Mouse (Mus musculus) kidney, embryonic 14.5 days (tissue): ENCODE results near the gene Ubr1. TPM values are rescaled to one million over a fixed set of nuclear protein-coding genes. Genes with fewer than 3 reads are reported as not detected.
A peak's percentile ranks its signal among the peaks of the same experiment; 100 is the strongest.

Source experiments
- ATAC-seq: fragments of 200-750 bp; cut with Nextera tagmentation; 2 replicates; pipeline ENCODE4 v1.8.0; 2017; ENCODE audit warnings: moderate number of reproducible peaks, mild to moderate bottlenecking, moderate TSS enrichment, moderate library complexity; ENCODE audit not compliant: low FRiP score, low TSS enrichment
- H3K27ac ChIP-seq: fragments of 300-500 bp; sonication (generic); 2 replicates; pipeline ENCODE4 v1.5.1; 2014; ENCODE audit warnings: low read depth, mild to moderate bottlenecking, low read length, moderate library complexity, mixed read lengths
- H3K27me3 ChIP-seq: fragments of 300-500 bp; sonication (generic); 2 replicates; pipeline ENCODE4 v1.6.1; 2014; ENCODE audit warnings: mild to moderate bottlenecking, low read length; ENCODE audit not compliant: control insufficient read depth, insufficient read depth
- H3K36me3 ChIP-seq: fragments of 300-500 bp; sonication (generic); 2 replicates; pipeline ENCODE4 v1.6.1; 2014; ENCODE audit warnings: low read length, mixed read lengths; ENCODE audit not compliant: control insufficient read depth, insufficient read depth
- H3K4me1 ChIP-seq: fragments of 300-500 bp; sonication (generic); 2 replicates; pipeline ENCODE4 v1.6.1; 2014; ENCODE audit warnings: low read length, mixed read lengths; ENCODE audit not compliant: control insufficient read depth, insufficient read depth
- H3K4me2 ChIP-seq: fragments of 300-500 bp; sonication (generic); replicated peaks from 2 replicates; pipeline ENCODE4 v1.6.1; 2014; ENCODE audit warnings: low read depth, mild to moderate bottlenecking, low read length
- H3K4me3 ChIP-seq: fragments of 300-500 bp; sonication (generic); 2 replicates; pipeline ENCODE4 v1.5.1; 2014; ENCODE audit warnings: mild to moderate bottlenecking, low read length
- H3K9ac ChIP-seq: fragments of 300-500 bp; sonication (generic); 2 replicates; pipeline ENCODE4 v1.6.1; 2014; ENCODE audit warnings: low read depth, mild to moderate bottlenecking, low read length, moderate library complexity
- H3K9me3 ChIP-seq: fragments of 300-500 bp; sonication (generic); 2 replicates; pipeline ENCODE4 v1.6.1; 2016; ENCODE audit warnings: low read length; ENCODE audit not compliant: control insufficient read depth
- WGBS: fragments of 180-500 bp; shearing (Covaris S2); extraction: QIAGEN DNeasy Blood & Tissue Kit; methylation state at CpG from one replicate; pipeline ENCODE4 v1.1.7; 2014; 5-methylcytosine and 5-hydroxymethylcytosine counted together
- polyA plus RNA-seq: library from polyadenylated mRNA; unstranded; fragments of >200 nt; fragmentation: Nextera tagmentation; extraction: Ambion mirVana; gene quantifications from 2 replicates; pipeline ENCODE4 v1.2.1, GENCODE M21; 2014

Ubr1 gene
- polyA plus RNA-seq, 1 experiment from 2014 or later = 30.5 TPM

DNA sequence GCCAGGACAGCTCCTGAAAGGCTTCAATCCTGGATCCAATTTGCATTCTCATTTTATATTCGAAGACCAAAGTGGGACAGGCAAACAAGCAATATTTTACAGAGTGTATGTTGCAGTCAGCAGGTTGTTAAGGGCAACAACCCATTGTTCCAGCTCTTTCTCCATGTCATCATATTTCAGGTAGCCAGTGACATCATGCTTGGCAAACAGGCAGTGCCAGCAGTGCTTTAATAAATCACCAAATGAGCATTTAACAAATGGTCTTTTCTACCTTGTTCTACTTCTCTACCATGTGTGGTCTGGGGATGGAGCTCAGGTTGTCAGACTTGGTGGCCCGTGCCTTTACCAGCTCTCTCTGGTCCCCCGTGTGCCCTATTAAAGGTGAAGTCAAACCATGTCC is 112.4 kb downstream of the Ubr1 start:
- H3K9ac ChIP-seq = no peak overlapping the region
- no peaks in the 10 kb centered on the region for H3K9me3 ChIP-seq
- 92% methylated on average over 3 of the region's 3 CpGs for WGBS
- no peak overlapping the region for H3K4me2 ChIP-seq
- no peak overlapping the region for H3K27ac ChIP-seq
- no peaks in the 10 kb centered on the region for H3K4me1 ChIP-seq
- peaks cover 21% of the 10 kb centered on the region; the same call in 1 of the 2 replicates for H3K36me3 ChIP-seq
- H3K4me3 ChIP-seq = no peak overlapping the region
- no peaks in the 10 kb centered on the region for H3K27me3 ChIP-seq
- ATAC-seq = no peak

DNA sequence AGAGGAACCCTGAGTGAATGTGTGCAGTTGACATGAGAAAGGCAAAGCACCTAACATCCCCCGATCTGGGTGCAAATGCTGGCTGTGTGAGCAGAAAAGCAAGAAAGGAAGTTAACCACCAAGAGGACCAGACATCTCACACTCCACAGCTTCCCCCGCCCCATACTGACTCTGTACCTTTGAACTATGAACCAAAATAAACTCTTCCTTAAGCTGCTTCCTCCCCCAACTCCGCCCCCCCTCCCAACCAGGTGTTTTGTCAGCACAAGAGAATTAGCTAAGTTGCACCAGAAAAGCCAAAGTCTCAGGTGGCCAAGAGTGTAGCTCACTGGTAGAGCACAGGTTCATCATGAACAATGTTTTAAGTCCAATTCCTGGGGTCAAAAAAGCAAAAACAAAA is 117.4 kb downstream of the Ubr1 start:
- H3K9ac ChIP-seq = no peak overlapping the region
- H3K4me3 ChIP-seq = no peak overlapping the region
- H3K27me3 ChIP-seq = no peaks in the 10 kb centered on the region
- no peaks in the 10 kb centered on the region for H3K9me3 ChIP-seq
- no peak overlapping the region for H3K4me2 ChIP-seq
- no peak overlapping the region for H3K27ac ChIP-seq
- no peaks in the 10 kb centered on the region for H3K36me3 ChIP-seq
- H3K4me1 ChIP-seq = no peaks in the 10 kb centered on the region
- WGBS = 74% methylated on average over 3 of the region's 3 CpGs
- no peak for ATAC-seq

DNA sequence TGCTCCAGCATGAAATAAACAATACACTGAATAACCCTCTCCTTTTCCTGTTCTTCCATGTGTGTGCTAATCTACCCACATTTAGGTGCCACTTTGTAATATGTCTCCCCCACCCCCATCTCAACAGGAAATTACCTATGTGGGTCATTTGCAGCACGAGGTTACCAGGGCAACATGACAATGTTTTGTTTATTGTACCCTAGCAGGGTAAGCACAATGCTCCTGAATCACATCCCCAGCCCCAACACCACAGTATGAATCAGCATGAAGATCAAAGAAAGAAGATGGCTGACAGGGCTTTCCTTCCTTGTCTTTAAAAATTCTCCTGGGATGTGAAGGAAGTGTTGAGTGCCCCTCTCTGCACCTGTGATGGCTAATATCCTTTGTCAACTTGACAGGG is 117.9 kb downstream of the Ubr1 start:
- H3K36me3 ChIP-seq = no peaks in the 10 kb centered on the region
- no peak for ATAC-seq
- H3K4me2 ChIP-seq = no peak overlapping the region
- no peak overlapping the region for H3K4me3 ChIP-seq
- H3K27ac ChIP-seq = no peak overlapping the region
- no peak overlapping the region for H3K9ac ChIP-seq
- H3K4me1 ChIP-seq = no peaks in the 10 kb centered on the region
- WGBS = 18% methylated on average over 1 of the region's 1 CpGs
- no peaks in the 10 kb centered on the region for H3K9me3 ChIP-seq
- no peaks in the 10 kb centered on the region for H3K27me3 ChIP-seq

DNA sequence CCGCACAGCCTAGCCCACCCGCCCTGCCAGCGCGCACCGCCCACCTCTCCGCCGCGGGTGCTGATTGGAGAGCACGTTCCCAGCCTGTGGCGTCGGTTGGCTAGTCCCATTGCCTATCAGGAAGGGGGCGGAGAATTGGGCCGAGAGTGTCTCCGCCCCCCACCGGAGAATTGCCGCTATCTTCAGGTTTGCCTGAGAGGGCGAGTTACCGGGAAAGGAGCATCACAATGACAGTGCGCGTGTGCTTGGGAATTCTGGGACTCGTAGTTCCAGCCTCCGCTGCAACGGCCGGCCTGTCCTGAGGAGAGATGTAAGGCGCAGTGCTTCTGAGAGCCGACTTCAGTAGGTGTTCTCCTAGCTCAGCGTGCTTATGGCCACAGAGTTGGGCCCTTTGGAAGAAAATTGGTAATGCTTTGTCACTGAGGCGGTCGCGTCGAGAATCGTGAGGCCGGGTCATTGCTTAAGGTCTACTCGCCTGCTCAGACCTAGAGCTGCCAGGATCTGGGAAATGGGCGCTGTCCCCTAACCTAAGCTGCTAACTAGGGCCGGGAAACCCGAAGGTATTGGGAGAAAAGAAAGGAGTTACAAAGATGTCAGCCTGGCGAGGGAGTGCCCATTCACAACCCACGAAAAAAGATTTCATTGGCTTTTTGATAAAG is 120.0 kb downstream of the Ubr1 start, which contains the start of gene Ttbk2:
Gene Ttbk2, minus strand, starts transcription at position 181 of the 659 bp plus-strand sequence.
- H3K27me3 ChIP-seq = no peaks in the 10 kb centered on the region
- H3K4me2 ChIP-seq = peak within 1 kb of the TSS; percentile 65
- H3K9me3 ChIP-seq = no peaks in the 10 kb centered on the region
- ATAC-seq = peak; percentile 100
- H3K4me3 ChIP-seq = peak within 1 kb of the TSS; percentile 81
- no peak within 1 kb of the TSS for H3K27ac ChIP-seq
- H3K4me1 ChIP-seq = no peaks in the 10 kb centered on the region
- peak within 1 kb of the TSS; percentile 82 for H3K9ac ChIP-seq
- no peaks in the 10 kb centered on the region for H3K36me3 ChIP-seq
- under 1% methylated on average over 39 of the region's 39 CpGs for WGBS

DNA sequence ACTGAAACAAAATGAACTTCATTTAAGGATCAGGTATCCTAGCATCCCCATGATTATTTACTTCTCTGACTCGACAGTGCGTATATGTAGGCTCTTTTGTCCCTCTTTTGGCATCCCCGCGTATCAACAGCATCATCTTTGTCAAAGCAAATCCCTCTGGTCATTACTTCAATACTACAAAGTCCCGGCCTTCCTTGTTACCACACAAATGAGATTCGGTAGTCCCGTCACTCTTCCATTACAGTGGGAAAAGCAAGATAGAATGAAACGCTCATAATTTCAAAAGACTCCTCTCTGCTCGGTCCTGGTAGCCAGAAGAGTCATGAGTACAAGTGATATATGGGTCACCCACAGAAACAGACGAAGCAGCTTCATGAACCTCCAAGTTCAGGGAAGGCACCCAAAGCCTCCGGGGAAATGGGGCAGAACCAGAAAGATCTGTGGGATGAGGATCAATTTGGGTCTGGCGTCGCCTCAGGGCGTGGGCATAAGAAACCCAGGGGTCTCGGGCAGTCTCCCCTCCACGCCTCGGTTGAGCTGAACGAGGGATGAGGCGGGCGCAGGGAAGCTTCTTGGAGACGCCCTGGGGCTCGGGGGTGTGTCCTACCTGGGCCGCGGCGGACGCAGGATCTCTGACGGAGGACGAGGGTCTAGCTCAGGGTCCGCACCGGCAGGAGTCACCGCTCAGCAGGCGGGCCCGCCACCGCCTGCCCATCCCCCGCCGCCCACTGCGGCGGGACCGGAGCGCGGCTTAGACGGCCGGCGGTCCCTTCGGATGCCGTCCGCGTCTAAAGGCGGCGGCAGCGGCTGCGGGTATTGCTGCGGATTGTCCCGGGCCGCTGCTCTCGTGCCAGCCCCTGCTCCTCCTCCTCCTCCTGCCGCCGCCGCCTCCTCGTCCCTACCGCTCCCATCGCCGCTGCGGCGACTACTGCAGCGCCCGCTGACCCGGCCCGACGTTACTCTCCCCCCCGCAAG is 120.8 kb downstream of the Ubr1 start, which contains the start of gene Cdan1:
Gene Cdan1, minus strand, starts transcription at position 680 of the 975 bp plus-strand sequence.
- H3K9me3 ChIP-seq = no peaks in the 10 kb centered on the region
- WGBS = under 1% methylated on average over 52 of the region's 71 CpGs

DNA sequence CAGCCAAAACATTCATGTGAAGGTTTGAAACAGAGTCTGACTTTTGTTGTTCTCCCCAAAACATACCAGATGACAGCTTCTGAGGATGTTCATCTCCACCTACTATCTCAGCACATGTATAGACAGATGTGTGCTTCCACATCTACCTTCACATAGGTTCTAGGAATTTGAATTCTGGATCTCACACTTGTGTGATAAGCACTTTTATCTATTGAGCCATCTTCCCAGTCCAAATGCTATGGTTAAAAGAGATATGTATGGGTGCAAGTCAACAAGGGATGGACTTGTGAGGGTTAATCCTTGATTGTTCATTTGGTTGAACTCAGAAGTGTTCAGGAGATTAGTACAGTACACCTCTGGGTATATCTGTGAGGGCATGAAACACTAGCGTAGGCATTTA is 125.2 kb downstream of the Ubr1 start:
- Histone ChIP-seq H3K4me2 (no peak overlapping the region), H3K4me1 (no peaks in the 10 kb centered on the region), H3K36me3 (no peaks in the 10 kb centered on the region), H3K27ac (no peak overlapping the region), H3K27me3 (no peaks in the 10 kb centered on the region), H3K9me3 (no peaks in the 10 kb centered on the region), H3K4me3 (no peak overlapping the region), H3K9ac (no peak overlapping the region)
- 100% methylated on average over 1 of the region's 1 CpGs for WGBS
- ATAC-seq = no peak

More for the DNA sequence above, 120.8 kb downstream of the Ubr1 start, which contains the start of gene Cdan1:
- Histone ChIP-seq H3K4me3 (peak within 1 kb of the TSS; percentile 81), H3K4me2 (peak within 1 kb of the TSS; percentile 65), H3K4me1 (no peaks in the 10 kb centered on the region), H3K27me3 (no peaks in the 10 kb centered on the region), H3K27ac (no peak within 1 kb of the TSS), H3K9ac (peak within 1 kb of the TSS; percentile 82), H3K36me3 (no peaks in the 10 kb centered on the region)
- ATAC-seq = peak; percentile 78

DNA sequence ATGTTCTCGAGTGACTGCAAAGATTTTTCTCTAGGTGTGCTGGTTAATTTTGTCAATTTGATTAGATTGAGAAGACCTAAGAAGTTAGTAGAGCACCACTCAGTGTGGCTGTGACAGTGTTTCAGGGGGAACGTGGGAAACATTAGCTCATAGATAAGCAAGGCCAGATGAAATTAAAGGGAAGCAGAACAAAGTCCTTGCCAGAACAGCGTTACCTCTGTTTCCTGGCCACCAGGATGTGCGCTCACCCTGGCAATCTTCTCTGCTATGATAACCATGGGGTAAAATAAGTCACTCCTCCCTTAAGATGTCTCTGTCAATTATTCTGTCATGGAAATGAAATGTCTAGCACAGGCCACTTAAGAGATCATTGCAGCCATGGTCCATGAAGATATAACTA is 126.5 kb downstream of the Ubr1 start:
- no peak overlapping the region for H3K27ac ChIP-seq
- H3K4me1 ChIP-seq = no peaks in the 10 kb centered on the region
- H3K9me3 ChIP-seq = no peaks in the 10 kb centered on the region
- no peak overlapping the region for H3K4me3 ChIP-seq
- WGBS = 83% methylated on average over 4 of the region's 4 CpGs
- no peak overlapping the region for H3K4me2 ChIP-seq
- no peak for ATAC-seq
- no peaks in the 10 kb centered on the region for H3K27me3 ChIP-seq
- H3K36me3 ChIP-seq = no peaks in the 10 kb centered on the region
- H3K9ac ChIP-seq = no peak overlapping the region

DNA sequence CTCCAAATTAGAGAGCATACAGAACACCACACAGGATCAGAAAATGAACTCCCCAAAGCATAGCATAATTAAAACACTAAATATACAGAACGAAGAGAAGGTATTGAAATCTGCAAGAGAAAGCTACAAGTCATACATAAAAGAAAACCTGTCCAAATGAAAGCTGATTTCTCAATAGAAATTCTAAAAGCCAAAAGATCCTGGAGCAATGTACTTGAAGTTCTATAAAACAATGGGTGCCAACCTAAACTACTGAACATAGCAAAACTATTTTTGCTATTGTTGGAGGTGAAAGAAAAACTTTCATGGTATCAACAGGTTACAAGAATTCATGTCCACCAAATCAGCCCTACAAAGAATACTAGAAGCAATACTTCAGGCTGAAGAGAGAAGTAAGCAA is 129.3 kb downstream of the Ubr1 start:
- Histone ChIP-seq H3K9ac (no peak overlapping the region), H3K4me1 (no peaks in the 10 kb centered on the region), H3K27ac (no peak overlapping the region), H3K4me2 (no peak overlapping the region), H3K9me3 (no peaks in the 10 kb centered on the region), H3K4me3 (no peak overlapping the region), H3K36me3 (no peaks in the 10 kb centered on the region), H3K27me3 (no peaks in the 10 kb centered on the region)
- 97% methylated on average over 1 of the region's 1 CpGs for WGBS
- no peak for ATAC-seq

DNA sequence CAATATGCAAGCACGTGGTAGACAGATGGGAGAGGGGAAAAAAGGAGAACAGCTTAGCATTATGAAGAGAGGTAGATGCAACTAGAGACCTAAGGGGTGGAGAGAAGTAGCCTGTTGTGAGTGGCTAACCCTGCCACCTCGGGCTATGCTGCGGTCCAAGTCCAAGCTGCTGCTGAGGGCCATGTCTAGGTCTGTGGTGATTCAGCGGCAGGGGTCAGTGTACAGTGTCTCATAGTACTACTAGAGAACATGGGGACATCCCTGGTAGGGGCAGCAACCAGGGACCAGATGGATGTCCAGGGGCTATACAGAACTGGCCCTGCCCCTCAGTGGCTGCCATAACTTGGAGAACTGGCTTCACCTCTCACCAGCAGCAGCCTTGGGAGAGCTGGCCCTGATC is 135.3 kb downstream of the Ubr1 start:
- Histone ChIP-seq H3K9ac (no peak overlapping the region), H3K4me1 (no peaks in the 10 kb centered on the region), H3K36me3 (no peaks in the 10 kb centered on the region), H3K9me3 (no peaks in the 10 kb centered on the region), H3K27me3 (no peaks in the 10 kb centered on the region), H3K27ac (no peak overlapping the region), H3K4me3 (no peak overlapping the region), H3K4me2 (no peak overlapping the region)
- WGBS = 92% methylated on average over 4 of the region's 4 CpGs
- ATAC-seq = no peak
